Mouse (Mus musculus) hindbrain, postnatal 0 days (tissue): ENCODE measurements around the gene R3hdm1. TPM values are rescaled to one million over a fixed set of nuclear protein-coding genes. Genes with fewer than 3 reads are reported as not detected.
A peak's percentile ranks its signal among the peaks of the same experiment; 100 is the strongest.

ENCODE experiments used
- ATAC-seq: fragments of 200-750 bp; cut with Nextera tagmentation; 2 replicates; pipeline ENCODE4 v1.8.0; 2017; ENCODE audit warnings: mild to moderate bottlenecking, moderate TSS enrichment, moderate library complexity
- DNase-seq: peaks from one replicate; pipeline ENCODE4 v3.0.0-alpha.2; 2015; ENCODE audit warnings: low spot score
- H3K27ac ChIP-seq: fragments of 300-500 bp; sonication (generic); 2 replicates; pipeline ENCODE4 v1.5.1; 2014; ENCODE audit warnings: mild to moderate bottlenecking
- H3K27me3 ChIP-seq: fragments of 300-500 bp; sonication (generic); 2 replicates; pipeline ENCODE4 v1.6.1; 2014; ENCODE audit warnings: low read length, mixed read lengths; ENCODE audit not compliant: insufficient read depth
- H3K36me3 ChIP-seq: fragments of 300-500 bp; sonication (generic); 2 replicates; pipeline ENCODE4 v1.6.1; 2014; ENCODE audit warnings: low read length, mixed read lengths; ENCODE audit not compliant: insufficient read depth
- H3K4me1 ChIP-seq: fragments of 300-500 bp; sonication (generic); 2 replicates; pipeline ENCODE4 v1.6.1; 2014; ENCODE audit warnings: antibody characterized with exemption, low read length, mixed read lengths; ENCODE audit not compliant: insufficient read depth
- H3K4me2 ChIP-seq: fragments of 300-500 bp; sonication (generic); 2 replicates; pipeline ENCODE4 v1.6.1; 2014; ENCODE audit warnings: low read depth, mild to moderate bottlenecking, low read length, moderate library complexity, mixed read lengths
- H3K4me3 ChIP-seq: fragments of 300-500 bp; sonication (generic); 2 replicates; pipeline ENCODE4 v1.5.1; 2014; ENCODE audit warnings: low read length
- H3K9ac ChIP-seq: fragments of 300-500 bp; sonication (generic); replicated peaks from 2 replicates; pipeline ENCODE4 v1.6.1; 2014; ENCODE audit warnings: mild to moderate bottlenecking, low read length, moderate library complexity, mixed read lengths
- H3K9me3 ChIP-seq: fragments of 300-500 bp; sonication (generic); 2 replicates; pipeline ENCODE4 v1.6.1; 2016; ENCODE audit warnings: low read length, mixed read lengths
- CTCF ChIP-seq: IDR thresholded peaks from 2 replicates; pipeline ENCODE4 v1.5.1; 2016; ENCODE audit warnings: antibody characterized with exemption, control low read depth, low read depth
- WGBS: fragments of 180-500 bp; shearing (Covaris S2); extraction: QIAGEN DNeasy Blood & Tissue Kit; methylation state at CpG from one replicate; pipeline ENCODE4 v1.1.7; 2014; 5-methylcytosine and 5-hydroxymethylcytosine counted together
- polyA plus RNA-seq: library from polyadenylated mRNA; unstranded; fragments of >200 nt; fragmentation: Nextera tagmentation; extraction: Ambion mirVana; gene quantifications from 2 replicates; pipeline ENCODE4 v1.2.1, GENCODE M21; 2015
- total RNA-seq: library from RNA; depleted of rRNA; stranded (reverse); fragments of >200 nt; gene quantifications from 2 replicates; pipeline ENCODE4 v1.2.3, GENCODE M21; 2014; rRNA removed

The R3hdm1 gene
- total RNA-seq (43.7 and 49.2 TPM in 2 replicates), polyA plus RNA-seq (87.7 and 90.7 TPM in 2 replicates)

- Histone ChIP-seq H3K4me3 (peak within 1 kb of the TSS; percentile 97), H3K36me3 (no peaks in the 10 kb centered on the region), H3K27ac (peak within 1 kb of the TSS; percentile 93), H3K27me3 (no peaks in the 10 kb centered on the region), H3K4me2 (peak within 1 kb of the TSS; percentile 85), H3K9me3 (no peaks in the 10 kb centered on the region), H3K4me1 (no peaks in the 10 kb centered on the region; the same call in 1 of the 2 replicates), H3K9ac (peak within 1 kb of the TSS; percentile 94)
- DNase-seq (peak; percentile 99), ATAC-seq (peak; percentile 98)
- TF ChIP-seq CTCF = no peak
- WGBS = under 1% methylated on average over 43 of the region's 43 CpGs
Measured at GRCm38 (mm10) chr1:128102641-128103461, at the start of gene R3hdm1, which contains the start of gene Zranb3. Gene R3hdm1, plus strand, starts transcription at chr1:128103301. Gene Zranb3, minus strand, starts transcription at chr1:128103047.

GRCm38 (mm10) chr1:128057269-128057668 lies 45.8 kb upstream of the R3hdm1 start:
- no peak for ATAC-seq
- Histone ChIP-seq H3K4me1 (no peaks in the 10 kb centered on the region), H3K27me3 (no peaks in the 10 kb centered on the region), H3K27ac (no peak overlapping the region), H3K9me3 (no peaks in the 10 kb centered on the region), H3K4me3 (no peak overlapping the region), H3K36me3 (no peaks in the 10 kb centered on the region), H3K9ac (no peak overlapping the region), H3K4me2 (no peak overlapping the region)
- no peak for DNase-seq
- TF ChIP-seq CTCF = no peak
- 97% methylated on average over 4 of the region's 4 CpGs for WGBS

GRCm38 (mm10) chr1:128058625-128059024 lies 44.5 kb upstream of the R3hdm1 start:
- H3K4me2 ChIP-seq = no peak overlapping the region
- no peak overlapping the region for H3K9ac ChIP-seq
- TF ChIP-seq CTCF = no peak
- 92% methylated on average over 5 of the region's 5 CpGs for WGBS
- no peaks in the 10 kb centered on the region for H3K4me1 ChIP-seq
- H3K27me3 ChIP-seq = no peaks in the 10 kb centered on the region
- H3K36me3 ChIP-seq = no peaks in the 10 kb centered on the region
- H3K9me3 ChIP-seq = no peaks in the 10 kb centered on the region
- H3K27ac ChIP-seq = no peak overlapping the region
- DNase-seq (no peak), ATAC-seq (no peak)
- H3K4me3 ChIP-seq = no peak overlapping the region

GRCm38 (mm10) chr1:128060655-128061344 lies 42.3 kb upstream of the R3hdm1 start:
- TF ChIP-seq CTCF = no peak
- 71% methylated on average over 8 of the region's 8 CpGs for WGBS
- H3K9me3 ChIP-seq = no peaks in the 10 kb centered on the region
- no peaks in the 10 kb centered on the region for H3K27me3 ChIP-seq
- no peaks in the 10 kb centered on the region for H3K36me3 ChIP-seq
- H3K4me3 ChIP-seq = no peak overlapping the region
- DNase-seq (no peak), ATAC-seq (no peak)
- no peak overlapping the region for H3K9ac ChIP-seq
- H3K27ac ChIP-seq = no peak overlapping the region; the same call in 1 of the 2 replicates
- no peaks in the 10 kb centered on the region for H3K4me1 ChIP-seq
- H3K4me2 ChIP-seq = no peak overlapping the region

- ATAC-seq (no peak), DNase-seq (no peak)
- Histone ChIP-seq H3K9me3 (no peaks in the 10 kb centered on the region), H3K36me3 (no peaks in the 10 kb centered on the region), H3K9ac (no peak overlapping the region), H3K4me1 (no peaks in the 10 kb centered on the region), H3K4me2 (no peak overlapping the region), H3K27ac (no peak overlapping the region), H3K27me3 (no peaks in the 10 kb centered on the region), H3K4me3 (no peak overlapping the region)
- 80% methylated on average over 1 of the region's 1 CpGs for WGBS
- no peak for TF ChIP-seq CTCF
Measured at GRCm38 (mm10) chr1:128061401-128061800, 41.7 kb upstream of the R3hdm1 start.

- ATAC-seq (no peak), DNase-seq (no peak)
- Histone ChIP-seq H3K27ac (no peak overlapping the region), H3K9ac (no peak overlapping the region), H3K4me3 (no peak overlapping the region), H3K36me3 (no peaks in the 10 kb centered on the region), H3K4me1 (no peaks in the 10 kb centered on the region), H3K27me3 (no peaks in the 10 kb centered on the region), H3K4me2 (no peak overlapping the region), H3K9me3 (no peaks in the 10 kb centered on the region)
- no peak for TF ChIP-seq CTCF
- WGBS = 96% methylated on average over 1 of the region's 1 CpGs
Measured at GRCm38 (mm10) chr1:128062167-128062566, 40.9 kb upstream of the R3hdm1 start.
